Mouse (Mus musculus): ENCODE data around the gene Gabarapl2. TPM values are rescaled to one million over a fixed set of nuclear protein-coding genes. Genes with fewer than 3 reads are reported as not detected.

Gene Gabarapl2
- polyA plus RNA-seq, 2 experiments from 2014 or later: 205 to 239 TPM

- no peak for ATAC-seq
Observed at GRCm38 (mm10) chr8:111968991-111969390, 28.5 kb downstream of the Gabarapl2 start.

- no peak for ATAC-seq
Observed at GRCm38 (mm10) chr8:111974138-111974537, 33.6 kb downstream of the Gabarapl2 start.

- no peak for ATAC-seq
Observed at GRCm38 (mm10) chr8:111975706-111976105, 35.2 kb downstream of the Gabarapl2 start.

GRCm38 (mm10) chr8:111976326-111976725 lies 35.8 kb downstream of the Gabarapl2 start:
- ATAC-seq: peak; percentile 97

GRCm38 (mm10) chr8:111978147-111978546 lies 37.6 kb downstream of the Gabarapl2 start:
- ATAC-seq: no peak

- ATAC-seq: no peak
Observed at GRCm38 (mm10) chr8:111982116-111982515, 41.6 kb downstream of the Gabarapl2 start.

GRCm38 (mm10) chr8:111984511-111984910 lies 44.0 kb downstream of the Gabarapl2 start:
- ATAC-seq: no peak

- peak; percentile 68 for ATAC-seq
Observed at GRCm38 (mm10) chr8:111989911-111990310, 49.4 kb downstream of the Gabarapl2 start.

GRCm38 (mm10) chr8:111991278-111991677 lies 50.8 kb downstream of the Gabarapl2 start:
- no peak for ATAC-seq

- peak; percentile 98 for ATAC-seq
Observed at GRCm38 (mm10) chr8:111992013-111992702, 51.7 kb downstream of the Gabarapl2 start, which contains the start of gene Adat1. Gene Adat1, minus strand, starts transcription at chr8:111992302.

GRCm38 (mm10) chr8:111992703-111993039 lies 52.2 kb downstream of the Gabarapl2 start:
- ATAC-seq: no peak

Other genes starting within 250 kb of the Gabarapl2 start
- gene Ctrb1, start 249.7 kb upstream of the Gabarapl2 start, polyA plus RNA-seq (2017; shearing (Covaris generic)): not detected
- under 1 TPM; 0.27 to 0.42 TPM for gene Bcar1, start 196.9 kb upstream of the Gabarapl2 start, polyA plus RNA-seq (2017; shearing (Covaris generic))
- gene Cfdp1, start 86.4 kb upstream of the Gabarapl2 start, polyA plus RNA-seq (2017; shearing (Covaris generic)): 100 to 1,000 TPM; 120 to 140 TPM
- gene Tmem170, start 64.0 kb upstream of the Gabarapl2 start, polyA plus RNA-seq (2017; shearing (Covaris generic)): 1 to 10 TPM; 7.5 to 9.2 TPM
- gene Chst5, start 30.3 kb upstream of the Gabarapl2 start, polyA plus RNA-seq (2017; shearing (Covaris generic)): not detected
- gene Tmem231, start 6.8 kb upstream of the Gabarapl2 start, polyA plus RNA-seq (2017; shearing (Covaris generic)): 1 to 10 TPM; 2.5 to 3.5 TPM
- 1 to 10 TPM; 7.9 to 8.7 TPM for gene Adat1, start 51.6 kb downstream of the Gabarapl2 start, polyA plus RNA-seq (2017; shearing (Covaris generic))
- gene Kars, start 70.6 kb downstream of the Gabarapl2 start, polyA plus RNA-seq (2017; shearing (Covaris generic)): 100 to 1,000 TPM; 166 to 286 TPM
- gene Terf2ip, start 70.7 kb downstream of the Gabarapl2 start, polyA plus RNA-seq (2017; shearing (Covaris generic)): 10 to 100 TPM in 1 of 2 experiments, 1 to 10 TPM in 1; 9.9 to 11.4 TPM
- under 1 TPM; 0.96 to 1.00 TPM for gene Gm6793, start 74.3 kb downstream of the Gabarapl2 start, polyA plus RNA-seq (2017; shearing (Covaris generic))

Measured in CD4-positive, CD25-positive, alpha-beta regulatory T cell, adult 4 months (primary cell).